Mouse (Mus musculus): ENCODE measurements around the gene Psmd1.
A peak's percentile ranks its signal among the peaks of the same experiment; 100 is the strongest.

Gene Psmd1

DNA sequence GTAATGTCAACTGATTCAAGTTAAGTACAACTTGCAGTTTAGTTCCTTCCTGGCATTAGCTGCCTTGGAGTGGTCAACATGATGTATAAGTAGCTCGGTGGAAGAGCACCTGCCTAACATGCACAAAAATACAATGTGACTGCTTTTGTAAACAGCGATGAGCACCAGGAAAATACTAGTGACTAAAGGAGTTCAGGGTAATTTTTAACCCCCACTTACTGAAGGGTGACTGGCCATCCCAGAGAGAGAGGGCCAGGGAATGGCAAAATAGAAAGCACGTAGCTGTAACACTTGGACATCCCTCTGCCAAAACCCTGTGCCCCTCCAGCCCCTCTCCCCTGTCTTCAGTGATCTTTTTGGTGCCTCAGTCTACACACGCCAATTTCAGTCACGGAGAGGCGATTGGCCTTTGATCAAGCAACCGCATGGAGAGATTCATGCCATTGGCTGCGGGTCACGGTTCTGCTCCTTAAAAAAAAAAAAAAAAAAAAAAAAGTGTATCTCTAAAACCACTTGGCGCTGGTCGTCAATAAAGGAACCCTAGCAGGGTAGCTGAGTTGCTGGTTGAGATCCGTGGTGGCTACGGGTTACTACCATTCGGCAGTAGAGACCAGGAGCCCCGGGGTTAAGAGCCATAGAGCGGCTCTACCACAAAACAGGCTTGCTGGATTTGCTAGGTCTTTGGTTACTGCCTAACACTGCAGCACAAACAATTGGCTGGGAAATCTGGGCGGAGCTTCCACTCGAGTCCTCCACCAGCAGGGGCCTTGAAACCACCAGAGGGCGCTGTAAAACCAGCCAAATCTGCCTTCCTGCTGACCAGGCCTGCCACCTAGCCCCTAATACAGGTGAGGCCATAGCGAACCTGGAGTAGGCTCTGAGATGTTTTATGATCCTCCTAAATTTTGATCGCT lies 5.1 kb upstream of the Psmd1 start:
- DNase-seq (ENCODE audit: low read depth, low spot score): peak; percentile 93

GRCm38 (mm10) chr1:86062523-86062922 lies 1.7 kb upstream of the Psmd1 start:
- DNase-seq (ENCODE audit: low read depth, low spot score): peak; percentile 42

- no peak for DNase-seq (ENCODE audit: low read depth, low spot score)
Measured at GRCm38 (mm10) chr1:86076565-86076964, 12.4 kb downstream of the Psmd1 start.

- DNase-seq (ENCODE audit: low read depth, low spot score): peak; percentile 3
Measured at GRCm38 (mm10) chr1:86094413-86094812, 30.2 kb downstream of the Psmd1 start.

GRCm38 (mm10) chr1:86105054-86105453 lies 40.9 kb downstream of the Psmd1 start:
- no peak for DNase-seq (ENCODE audit: low read depth, low spot score)

GRCm38 (mm10) chr1:86111779-86112178 lies 47.6 kb downstream of the Psmd1 start, which contains the start of gene Htr2b:
Gene Htr2b, minus strand, starts transcription at chr1:86111970.
- peak; percentile 10 for DNase-seq (ENCODE audit: low read depth, low spot score)

DNA sequence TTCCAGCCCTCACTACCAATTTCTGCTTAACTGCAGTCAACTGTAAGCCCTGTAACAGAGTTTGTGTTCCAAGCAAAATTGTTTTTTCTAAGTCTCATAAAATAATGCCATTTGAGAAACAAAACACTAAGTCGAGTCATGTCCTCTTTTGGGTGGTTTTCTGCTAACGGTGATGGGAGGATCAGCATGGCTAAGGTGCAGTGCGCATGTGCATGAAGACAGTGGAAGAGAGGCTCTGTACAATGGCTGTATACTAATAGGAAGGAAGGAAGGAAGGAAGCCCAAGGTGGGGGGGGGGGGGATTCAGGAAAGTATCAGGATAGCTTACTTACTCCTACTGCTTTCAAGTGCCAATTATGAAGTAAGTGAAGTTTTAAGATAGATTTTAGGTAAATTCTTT lies 50.0 kb downstream of the Psmd1 start:
- DNase-seq (ENCODE audit: low read depth, low spot score): no peak

DNA sequence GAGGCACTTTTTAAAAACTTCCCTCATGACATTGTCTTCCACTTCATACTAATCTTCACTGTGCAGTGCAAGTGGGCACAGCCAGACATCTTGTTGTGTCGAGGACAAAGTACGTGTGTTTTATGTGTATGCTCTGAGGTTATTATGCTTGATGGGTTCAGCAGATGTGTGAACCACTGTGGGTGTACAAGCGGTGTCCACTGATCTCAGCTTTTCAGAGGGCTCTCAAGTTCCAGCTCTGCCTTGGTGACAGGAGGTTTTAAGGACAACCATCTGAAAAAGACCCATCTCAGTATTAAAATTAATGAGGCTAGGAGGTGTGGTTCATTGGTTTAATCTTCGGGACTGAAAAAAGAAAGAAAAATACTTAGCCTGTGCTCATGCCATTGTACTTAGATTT lies 55.4 kb downstream of the Psmd1 start:
- DNase-seq (ENCODE audit: low read depth, low spot score): no peak

DNA sequence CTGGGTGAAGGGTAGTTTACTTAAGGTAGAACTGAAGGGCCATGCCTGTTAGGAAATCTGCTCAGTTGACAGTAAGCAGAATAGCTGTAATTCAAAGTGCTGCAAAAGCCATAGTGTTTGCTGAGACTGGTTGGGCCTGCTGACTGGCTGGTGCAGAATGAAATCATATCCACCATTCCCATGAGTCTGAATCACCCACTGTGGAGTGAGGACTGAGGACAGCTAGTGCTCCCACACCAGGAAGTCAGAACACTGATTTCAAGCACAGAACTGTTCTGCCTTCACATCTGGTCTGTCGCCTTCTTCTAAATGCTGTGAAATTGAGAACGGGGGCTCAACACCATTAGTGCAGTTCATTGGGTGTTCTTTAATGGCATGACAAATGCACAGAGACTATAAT lies 61.8 kb downstream of the Psmd1 start:
- DNase-seq (ENCODE audit: low read depth, low spot score): no peak

- no peak for DNase-seq (ENCODE audit: low read depth, low spot score)
Measured at GRCm38 (mm10) chr1:86133337-86133736, 69.2 kb downstream of the Psmd1 start, which contains the start of gene Gm21972. Gene Gm21972, plus strand, starts transcription at chr1:86133637.

GRCm38 (mm10) chr1:86135315-86135714 lies 71.1 kb downstream of the Psmd1 start:
- DNase-seq (ENCODE audit: low read depth, low spot score): no peak

DNA sequence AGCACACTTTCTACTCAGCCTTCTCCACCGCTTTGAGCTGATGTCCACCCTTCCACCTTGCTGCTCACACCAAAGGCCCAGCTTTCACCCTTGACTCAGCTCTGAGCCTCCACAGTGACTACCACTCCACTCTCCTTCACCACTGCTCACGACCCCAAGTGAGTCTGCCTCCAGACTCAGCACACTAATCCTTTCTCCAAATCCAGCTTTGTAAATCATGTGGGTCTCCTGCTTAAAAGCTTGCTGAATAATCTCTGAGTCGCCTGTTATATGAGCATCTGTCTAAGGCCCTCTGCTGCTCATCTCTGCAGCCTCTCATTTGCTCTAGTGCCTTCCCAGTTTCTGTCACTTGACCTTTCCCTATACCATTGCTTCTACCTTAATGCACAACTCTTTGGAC lies 76.9 kb downstream of the Psmd1 start:
- DNase-seq (ENCODE audit: low read depth, low spot score): no peak

- DNase-seq (ENCODE audit: low read depth, low spot score): no peak
Measured at GRCm38 (mm10) chr1:86143165-86143564, 79.0 kb downstream of the Psmd1 start.

DNA sequence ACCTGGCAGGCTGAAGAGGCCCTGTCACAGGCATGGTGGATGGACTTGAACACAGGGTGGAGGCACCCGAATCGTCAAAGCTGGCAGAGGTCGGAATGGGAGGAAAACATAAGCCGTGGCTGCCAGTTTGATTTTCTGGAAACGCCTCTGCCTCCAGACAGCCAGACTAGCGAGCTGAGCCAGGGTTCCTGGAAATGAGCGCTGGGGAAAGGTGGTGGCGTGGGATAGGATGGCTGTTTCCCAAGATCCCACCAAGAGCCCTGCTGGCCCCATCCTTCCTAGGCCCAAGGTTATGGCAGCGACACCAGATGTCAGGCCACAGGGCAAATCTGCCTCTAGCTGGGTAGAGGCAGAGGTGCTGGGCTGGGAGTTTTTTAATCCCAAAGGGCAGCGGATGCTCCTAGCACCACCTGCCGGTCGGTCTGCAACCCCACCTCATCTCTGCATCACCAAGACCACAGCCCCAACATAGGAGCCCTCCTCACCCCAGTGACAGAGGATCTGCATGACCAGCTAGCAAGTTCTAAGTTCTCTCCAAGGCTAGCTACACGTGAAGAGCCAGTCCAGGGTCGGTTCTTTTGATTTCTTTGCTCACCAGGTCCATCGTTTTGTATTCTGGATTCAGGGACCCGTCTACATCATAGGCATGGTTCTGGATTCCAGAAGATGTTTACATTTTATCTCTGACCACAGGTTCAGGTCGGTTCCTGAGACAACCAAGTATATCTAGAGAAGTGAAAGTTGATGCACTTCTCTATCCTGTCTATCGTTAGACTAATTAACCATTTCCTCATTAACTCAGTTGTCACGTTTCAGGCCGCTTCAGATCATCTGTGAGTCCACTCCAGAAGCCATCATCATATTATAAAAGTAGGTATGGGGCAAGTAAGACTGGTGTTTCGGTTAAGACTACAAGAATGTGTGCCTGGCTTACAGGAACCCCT lies 80.1 kb downstream of the Psmd1 start:
- DNase-seq (ENCODE audit: low read depth, low spot score): peak; percentile 82

- no peak for DNase-seq (ENCODE audit: low read depth, low spot score)
Measured at GRCm38 (mm10) chr1:86146293-86146692, 82.1 kb downstream of the Psmd1 start.

DNA sequence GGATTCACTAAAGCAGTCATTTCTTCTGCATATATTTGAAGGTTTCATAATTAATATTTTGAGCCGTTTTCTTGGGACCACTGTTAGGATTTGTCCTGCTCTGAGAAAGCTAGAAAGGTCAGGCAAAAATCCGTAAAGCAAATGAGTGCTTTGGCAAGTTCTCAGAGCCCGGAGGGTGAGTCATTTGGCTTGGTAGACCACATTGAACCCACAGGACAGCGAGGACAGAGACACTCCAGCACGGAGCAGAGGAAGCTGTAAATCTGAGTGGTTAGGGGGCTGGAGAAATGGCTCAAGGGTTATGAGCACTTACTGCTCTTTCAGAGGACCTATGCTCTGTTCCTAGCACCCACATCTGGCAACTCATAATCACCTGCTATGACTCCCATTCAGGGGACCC lies 83.4 kb downstream of the Psmd1 start:
- no peak for DNase-seq (ENCODE audit: low read depth, low spot score)

GRCm38 (mm10) chr1:86148161-86148560 lies 84.0 kb downstream of the Psmd1 start:
- no peak for DNase-seq (ENCODE audit: low read depth, low spot score)

GRCm38 (mm10) chr1:86150929-86151328 lies 86.7 kb downstream of the Psmd1 start:
- no peak for DNase-seq (ENCODE audit: low read depth, low spot score)

DNA sequence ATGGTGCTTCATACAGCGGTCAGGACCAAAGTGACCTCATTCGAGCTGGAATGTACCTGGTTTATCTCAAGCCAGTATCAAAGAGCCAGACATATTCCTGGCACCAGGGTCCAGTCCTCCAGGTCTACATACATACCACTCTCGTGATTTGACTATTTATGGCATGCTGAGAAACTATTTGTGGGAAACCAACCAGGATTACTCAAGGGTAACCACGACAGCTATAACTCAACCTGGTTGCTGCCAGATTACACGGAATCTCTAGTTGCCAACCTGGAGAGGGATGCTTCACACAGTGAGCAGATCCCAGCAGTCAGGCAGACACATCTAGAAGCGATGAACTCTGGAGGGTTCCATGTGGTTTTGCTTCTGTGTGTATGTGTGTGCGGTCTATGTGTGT lies 87.2 kb downstream of the Psmd1 start:
- DNase-seq (ENCODE audit: low read depth, low spot score): no peak

DNA sequence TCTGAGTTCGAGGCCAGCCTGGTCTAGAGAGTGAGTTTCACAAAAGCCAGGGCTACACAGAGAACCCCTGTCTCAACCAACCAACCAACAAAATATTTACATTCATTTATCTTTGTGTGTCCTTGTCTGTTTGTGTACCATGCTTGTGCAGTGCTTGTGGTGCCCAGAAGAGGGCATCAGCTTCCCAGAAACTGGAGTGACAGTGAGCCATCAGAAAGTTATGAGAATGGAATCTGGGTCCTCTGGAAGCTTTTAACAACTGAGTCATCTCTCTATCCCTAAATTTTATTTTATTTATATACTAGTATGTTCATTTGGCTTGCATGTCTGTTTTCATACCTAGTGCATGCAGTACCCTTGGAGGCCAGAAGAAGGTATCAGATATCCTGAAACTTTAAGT lies 88.4 kb downstream of the Psmd1 start:
- DNase-seq (ENCODE audit: low read depth, low spot score): peak; percentile 55

DNA sequence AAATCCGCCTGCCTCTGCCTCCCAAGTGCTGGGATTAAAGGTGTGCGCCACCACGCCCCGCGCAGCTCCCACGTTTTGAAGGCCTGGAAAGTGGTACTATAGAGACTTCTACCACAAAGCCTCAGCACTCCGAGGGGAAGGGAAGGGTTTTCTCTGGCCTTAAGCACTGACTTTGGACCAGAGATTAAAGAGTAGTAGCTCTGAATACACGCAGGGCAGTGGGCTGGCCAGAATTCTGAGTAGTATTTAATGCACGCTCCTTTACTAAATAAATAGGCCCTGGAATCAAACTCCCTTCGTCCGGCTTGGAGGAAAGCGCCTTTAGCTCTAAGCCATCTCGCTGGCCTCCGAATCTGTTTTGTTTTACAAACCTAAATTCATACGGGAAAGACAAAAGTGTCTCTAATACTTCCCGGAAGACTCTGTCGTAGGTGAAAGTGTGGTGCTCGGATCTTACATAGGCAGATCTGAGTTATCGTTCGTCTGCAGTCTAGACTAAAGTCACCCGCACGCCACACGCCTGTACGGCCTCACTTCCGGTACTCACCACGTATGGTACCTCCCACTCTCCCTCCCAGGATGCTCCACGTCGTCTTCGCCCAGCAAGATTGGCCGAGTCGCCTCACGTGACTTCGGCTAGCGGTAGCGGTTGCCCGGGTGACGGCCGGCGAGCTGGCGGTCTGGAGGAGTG lies 90.1 kb downstream of the Psmd1 start, which contains the start of gene Armc9:
Armc9 (plus strand) TSS at position 648 of the 691 bp plus-strand sequence.
- DNase-seq (ENCODE audit: low read depth, low spot score): peak; percentile 97

GRCm38 (mm10) chr1:86154824-86155164 lies 90.6 kb downstream of the Psmd1 start:
- no peak for DNase-seq (ENCODE audit: low read depth, low spot score)

Measured in A20 (cell line).